ENCODE assay signal across 21 mouse cellular contexts in the genomic region with DNA sequence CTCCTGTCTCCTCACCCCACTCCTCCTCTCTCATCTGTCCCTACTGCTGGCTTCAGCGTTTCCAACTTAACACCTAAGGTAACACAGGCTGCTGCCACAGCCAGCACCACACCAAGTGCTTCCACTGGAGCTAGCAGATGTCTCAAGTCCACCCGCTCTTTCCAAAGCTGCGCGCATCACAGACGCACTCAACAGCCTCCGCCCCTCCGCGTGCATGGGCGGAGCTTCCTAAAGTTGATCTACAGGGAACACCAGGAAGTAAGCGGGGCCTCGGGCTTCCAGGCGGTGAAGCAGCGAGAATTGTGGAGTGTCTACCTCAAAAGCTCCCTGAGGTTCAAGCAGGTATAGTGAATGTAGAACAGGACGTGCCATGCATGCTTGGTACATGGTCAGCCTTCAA. TPM values are rescaled to one million over a fixed set of nuclear protein-coding genes. Genes with fewer than 3 reads are reported as not detected.
DNase-seq lines count a peak whose midpoint lies in the region; ATAC-seq lines count a peak whose summit lies in the region.
"Had no signal": no experiment of that assay in that cellular context is flagged by ENCODE, and none has a peak within 500 bp of the region (broad histone marks: within the 10 kb centered on the region; RNA-seq: fewer than 3 reads in every experiment).

No protein-coding gene starts in this region.

- H3K27ac ChIP-seq in heart, embryonic 16.5 days (ENCODE audit: low read length), result no peak overlapping the region
- H3K27ac ChIP-seq in limb, embryonic 10.5 days, result no peak overlapping the region
- H3K27ac ChIP-seq: embryonic facial prominence, embryonic 12.5 days; forebrain, embryonic 12.5 days; hindbrain, embryonic 15.5 days; liver, embryonic 15.5 days; neural tube, embryonic 12.5 days had no signal

- no peak overlapping the region for H3K9ac ChIP-seq in heart, embryonic 16.5 days (ENCODE audit: low read length)
- H3K9ac ChIP-seq: embryonic facial prominence, embryonic 12.5 days; forebrain, embryonic 12.5 days; hindbrain, embryonic 15.5 days; liver, embryonic 15.5 days; neural tube, embryonic 12.5 days had no signal

- peaks cover 2% of the 10 kb centered on the region; the same call in 1 of the 2 replicates for H3K36me3 ChIP-seq in erythroblast, embryonic 14.5 days (ENCODE audit: control insufficient read depth)
- H3K36me3 ChIP-seq in heart, embryonic 16.5 days (ENCODE audit: control insufficient read depth, insufficient read depth), result 0 out of 2 replicates have a peak, but pooled peaks cover 2% of the 10 kb centered on the region
- peaks cover 75% of the 10 kb centered on the region for H3K36me3 ChIP-seq in limb, embryonic 10.5 days
- H3K36me3 ChIP-seq: hindbrain, embryonic 15.5 days; neural tube, embryonic 12.5 days had no signal

- peak overlapping the region; percentile 8 for H3K4me2 ChIP-seq in heart, embryonic 16.5 days (ENCODE audit: low read depth, low read length)
- H3K4me2 ChIP-seq: embryonic facial prominence, embryonic 12.5 days; forebrain, embryonic 12.5 days; hindbrain, embryonic 15.5 days; liver, embryonic 15.5 days; neural tube, embryonic 12.5 days had no signal

- peaks cover 18% of the 10 kb centered on the region for H3K4me1 ChIP-seq in erythroblast, embryonic 14.5 days (ENCODE audit: control insufficient read depth)
- H3K4me1 ChIP-seq in heart, embryonic 16.5 days (ENCODE audit: control insufficient read depth, insufficient read depth, low read length), result peaks cover 47% of the 10 kb centered on the region
- H3K4me1 ChIP-seq in limb, embryonic 10.5 days, result peaks cover 43% of the 10 kb centered on the region

- H3K4me3 ChIP-seq in erythroblast, embryonic 14.5 days (replicated peaks), result peak overlapping the region; percentile 43
- H3K4me3 ChIP-seq in heart, embryonic 16.5 days (ENCODE audit: low read length), result no peak overlapping the region
- H3K4me3 ChIP-seq in limb, embryonic 10.5 days, result no peak overlapping the region
- H3K4me3 ChIP-seq: embryonic facial prominence, embryonic 12.5 days; forebrain, embryonic 12.5 days; hindbrain, embryonic 15.5 days; liver, embryonic 15.5 days; neural tube, embryonic 12.5 days had no signal

- no peak for DNase-seq in heart, postnatal 10 days
- peak; percentile 66 for DNase-seq in right cerebral cortex, adult 18-20 months
- no peak for DNase-seq in right cerebral cortex, postnatal 14 days
- DNase-seq in yolk sac, embryonic 10.5 days (ENCODE audit: low spot score), result peak; percentile 17
- DNase-seq in limb, embryonic 10.5 days (ENCODE audit: low spot score), result no peak
- DNase-seq: cerebellum, adult 11-12 months; left cerebral cortex, postnatal 4 days; thymus, postnatal 14 days had no signal

- no peak for ATAC-seq in erythroblast, adult 5-6 weeks (replicated peaks; ENCODE audit: low FRiP score, poor library complexity, severe bottlenecking)
- no peak for ATAC-seq in heart, embryonic 16.5 days (replicated peaks; ENCODE audit: extremely low read depth, insufficient read depth, low FRiP score)
- ATAC-seq: intestine, postnatal 0 days; Patski had no signal

- intact Hi-C loops in heart, postnatal 10 days (cut with DNase I), result no loop called here

- no peaks in the 10 kb centered on the region for H3K27me3 ChIP-seq in erythroblast, embryonic 14.5 days (ENCODE audit: control insufficient read depth)
- no peaks in the 10 kb centered on the region for H3K27me3 ChIP-seq in heart, embryonic 16.5 days (ENCODE audit: control insufficient read depth, insufficient read depth, low read length)
- no peaks in the 10 kb centered on the region for H3K27me3 ChIP-seq in limb, embryonic 10.5 days (ENCODE audit: low read depth, poor library complexity, severe bottlenecking)
- H3K27me3 ChIP-seq: embryonic facial prominence, embryonic 12.5 days; forebrain, embryonic 12.5 days; hindbrain, embryonic 15.5 days; liver, embryonic 15.5 days; neural tube, embryonic 12.5 days; Patski had no signal

- H3K9me3 ChIP-seq in erythroblast, embryonic 14.5 days (ENCODE audit: control insufficient read depth, low read length), result no peaks in the 10 kb centered on the region
- no peaks in the 10 kb centered on the region for H3K9me3 ChIP-seq in heart, embryonic 16.5 days (replicated peaks; ENCODE audit: control insufficient read depth, low read length)
- H3K9me3 ChIP-seq in limb, embryonic 10.5 days (replicated peaks), result no peaks in the 10 kb centered on the region
- H3K9me3 ChIP-seq: embryonic facial prominence, embryonic 12.5 days; forebrain, embryonic 12.5 days; hindbrain, embryonic 15.5 days; liver, embryonic 15.5 days; neural tube, embryonic 12.5 days had no signal

- WGBS in heart, embryonic 16.5 days, result 81% methylated on average over 14 of the region's 14 CpGs
- 84% methylated on average over 14 of the region's 14 CpGs for WGBS in limb, embryonic 10.5 days

RNA-seq across cellular contexts. Expression of gene Snx18, which starts 12.2 kb away (rescaled TPM):
- 0.07 TPM in 2 replicates for polyA plus RNA-seq in erythroblast, embryonic 14.5 days (2012)
- 13.8 and 16.3 TPM in 2 replicates for total RNA-seq in erythroblast, adult 5-6 weeks (2015; ENCODE audit: low replicate concordance)
- total RNA-seq in erythroblast, adult 5-6 weeks (2017; ENCODE audit: low replicate concordance), result 8.9 and 15.3 TPM in 2 replicates
- polyA plus RNA-seq in heart, embryonic 16.5 days (2015; fragmentation: Nextera tagmentation; extraction: Ambion mirVana), result 10.7 and 11.8 TPM in 2 replicates
- total RNA-seq in heart, postnatal 10 days (2021), result 10 to 100 TPM; 32.7 to 33.7 TPM
- polyA plus RNA-seq in limb, embryonic 10.5 days (2016; fragmentation: Nextera tagmentation; extraction: Ambion mirVana), result 21.6 and 22.5 TPM in 2 replicates

RNA-seq across cellular contexts. Expression of gene Hspb3, which starts 57.3 kb away (rescaled TPM):
- not detected in 2 replicates for polyA plus RNA-seq in erythroblast, embryonic 14.5 days (2012)
- not detected in 2 replicates for total RNA-seq in erythroblast, adult 5-6 weeks (2015; ENCODE audit: low replicate concordance)
- not detected in 2 replicates for total RNA-seq in erythroblast, adult 5-6 weeks (2017; ENCODE audit: low replicate concordance)
- 44.6 and 49.1 TPM in 2 replicates for polyA plus RNA-seq in heart, embryonic 16.5 days (2015; fragmentation: Nextera tagmentation; extraction: Ambion mirVana)
- 10 to 100 TPM; 16.0 to 17.0 TPM for total RNA-seq in heart, postnatal 10 days (2021)
- not detected in 2 replicates for polyA plus RNA-seq in limb, embryonic 10.5 days (2016; fragmentation: Nextera tagmentation; extraction: Ambion mirVana)
- total RNA-seq: adrenal gland, adult 18-20 months; megakaryocyte-erythroid progenitor cell, adult 5-6 weeks had no signal
- polyA plus RNA-seq: large intestine, adult 2 months; Patski had no signal

Comparison
In these comparisons a context has a peak if more than half of its experiments do, and no peak if none do; other contexts are left out.
1. DNase-seq: peak in right cerebral cortex, adult 18-20 months (single experiment) and yolk sac, embryonic 10.5 days (single experiment); none in heart, postnatal 10 days (0 of 2), right cerebral cortex, postnatal 14 days (single experiment) and limb, embryonic 10.5 days (single experiment).
2. RNA of gene Snx18, which starts 12.2 kb away (polyA plus RNA-seq): 21.6 to 22.5 TPM in limb, embryonic 10.5 days and 10.7 to 11.8 TPM in heart, embryonic 16.5 days; 0.07 TPM in erythroblast, embryonic 14.5 days; every median in the first group is over 10 times any median in the second.
3. RNA of gene Hspb3, which starts 57.3 kb away (polyA plus RNA-seq): 44.6 to 49.1 TPM in heart, embryonic 16.5 days; not detected in limb, embryonic 10.5 days and not detected in erythroblast, embryonic 14.5 days; every median in the first group is over 10 times any median in the second.